Mouse (Mus musculus): ENCODE data around the gene Dip2b.

The Dip2b gene

DNA sequence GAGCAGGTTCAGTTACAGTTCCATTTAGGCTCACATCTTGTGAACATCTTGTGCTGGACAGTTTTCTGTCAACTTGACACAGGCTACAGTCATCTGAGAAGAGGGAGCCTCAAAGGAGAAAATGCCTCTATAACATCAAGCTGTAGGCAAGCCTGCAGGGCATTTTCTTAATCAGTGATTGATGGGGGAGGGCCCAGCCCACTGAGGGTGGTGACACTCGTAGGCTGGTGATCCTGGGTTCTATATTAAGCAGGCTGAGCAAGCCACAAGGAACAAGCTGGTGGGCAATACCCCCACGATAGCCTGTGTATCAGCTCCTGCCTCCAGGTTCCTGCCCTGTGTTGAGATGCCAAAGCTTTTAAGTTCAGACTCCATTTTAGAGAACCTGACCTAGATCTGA lies 230.5 kb downstream of the Dip2b start:
- no peak for DNase-seq

Data from kidney, adult 11 months (tissue).